Mouse (Mus musculus): ENCODE data around the gene Dnajc6. TPM values are rescaled to one million over a fixed set of nuclear protein-coding genes. Genes with fewer than 3 reads are reported as not detected.
A peak's percentile ranks its signal among the peaks of the same experiment; 100 is the strongest.

Dnajc6 gene
- polyA plus RNA-seq, 1 experiment from 2014 or later = 1.7 TPM

- no peak overlapping the region for H3K9ac ChIP-seq
Observed at GRCm38 (mm10) chr4:101648745-101649144, 152.3 kb downstream of the Dnajc6 start.

GRCm38 (mm10) chr4:101650961-101651360, 154.5 kb downstream of the Dnajc6 start:
- Histone ChIP-seq H3K4me3 (replicated peaks) (no peak overlapping the region), H3K9ac (no peak overlapping the region), H3K4me2 (no peak overlapping the region), H3K36me3 (0 out of 2 replicates have a peak, but pooled peaks cover 5% of the 10 kb centered on the region), H3K27ac (no peak overlapping the region), H3K9me3 (no peaks in the 10 kb centered on the region), H3K4me1 (peaks cover 6% of the 10 kb centered on the region; the same call in 1 of the 2 replicates), H3K27me3 (replicated peaks) (no peaks in the 10 kb centered on the region)
- no peak for ATAC-seq (ENCODE audit: insufficient read depth, low FRiP score, low read depth)
- WGBS = 90% methylated on average over 2 of the region's 2 CpGs

More at GRCm38 (mm10) chr4:101648745-101649144, 152.3 kb downstream of the Dnajc6 start:
- ATAC-seq (ENCODE audit: insufficient read depth, low FRiP score, low read depth) = no peak
- WGBS = 59% methylated on average over 1 of the region's 1 CpGs
- H3K27ac ChIP-seq = 0 out of 2 replicates have a peak overlapping the region, but pooled peaks have one; percentile 91
- peaks cover 6% of the 10 kb centered on the region; the same call in 1 of the 2 replicates for H3K4me1 ChIP-seq
- H3K36me3 ChIP-seq = no peaks in the 10 kb centered on the region
- H3K4me3 ChIP-seq (replicated peaks) = peak overlapping the region; percentile 79
- no peaks in the 10 kb centered on the region for H3K27me3 ChIP-seq (replicated peaks)
- peak overlapping the region; percentile 55 for H3K4me2 ChIP-seq
- no peaks in the 10 kb centered on the region for H3K9me3 ChIP-seq

DNA sequence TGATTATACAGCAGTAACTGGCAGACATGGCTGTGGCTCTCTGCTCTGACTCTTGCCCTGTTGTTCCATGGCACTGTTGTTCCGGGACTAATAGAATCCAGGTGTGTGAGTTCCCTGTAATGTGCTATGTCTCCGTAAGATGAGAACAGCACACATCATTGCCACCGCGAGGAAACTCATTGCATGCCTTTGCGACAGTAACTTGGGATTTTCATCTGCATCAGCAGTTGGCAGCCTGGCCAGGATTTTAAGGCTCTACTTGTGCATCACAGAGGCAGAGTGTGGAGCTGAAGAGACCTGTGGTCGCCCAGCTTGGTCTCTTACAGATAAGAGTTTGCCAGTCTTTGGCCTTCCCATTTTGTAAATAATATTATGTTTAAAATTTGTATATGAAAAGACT, 157.8 kb downstream of the Dnajc6 start:
- Histone ChIP-seq H3K4me3 (replicated peaks) (no peak overlapping the region), H3K27ac (no peak overlapping the region), H3K4me2 (no peak overlapping the region), H3K27me3 (replicated peaks) (no peaks in the 10 kb centered on the region), H3K4me1 (peaks cover under 1% of the 10 kb centered on the region; the same call in 1 of the 2 replicates), H3K9me3 (no peaks in the 10 kb centered on the region), H3K36me3 (peaks cover 11% of the 10 kb centered on the region; the same call in 1 of the 2 replicates), H3K9ac (no peak overlapping the region)
- WGBS = 84% methylated on average over 6 of the region's 6 CpGs
- ATAC-seq (ENCODE audit: insufficient read depth, low FRiP score, low read depth) = no peak

DNA sequence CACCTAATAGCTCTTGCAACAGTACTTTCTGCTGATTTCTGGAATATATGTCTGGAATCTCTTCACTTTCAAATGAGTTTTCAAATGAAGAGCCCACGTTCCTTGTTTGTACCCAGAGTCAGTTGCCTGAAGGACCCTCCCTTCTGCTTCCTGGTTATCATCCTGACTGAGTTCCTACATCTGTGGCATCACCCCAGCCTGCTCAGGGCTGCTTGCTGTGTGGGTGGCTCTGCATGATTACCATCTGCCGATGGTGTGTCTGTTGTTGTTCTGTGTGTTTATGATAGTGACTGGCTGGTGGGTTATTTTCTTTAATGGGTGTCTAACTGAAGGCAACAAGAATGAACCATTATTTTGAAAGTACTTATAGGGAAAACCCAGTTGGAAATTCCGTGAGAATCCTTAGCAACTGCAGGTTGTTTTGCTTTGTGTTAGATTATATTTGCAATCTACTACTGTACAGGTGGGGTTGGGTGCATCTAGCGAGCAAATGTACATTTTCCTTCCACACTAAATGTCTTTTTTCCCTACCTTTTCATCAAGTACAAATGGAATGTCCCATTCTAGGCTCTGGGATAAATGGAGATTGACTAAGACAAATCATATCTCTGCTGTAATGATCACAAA, 158.5 kb downstream of the Dnajc6 start:
- Histone ChIP-seq H3K4me3 (replicated peaks) (no peak overlapping the region), H3K36me3 (peaks cover 17% of the 10 kb centered on the region), H3K27ac (no peak overlapping the region), H3K9me3 (no peaks in the 10 kb centered on the region), H3K4me1 (no peaks in the 10 kb centered on the region), H3K9ac (no peak overlapping the region), H3K4me2 (no peak overlapping the region), H3K27me3 (replicated peaks) (no peaks in the 10 kb centered on the region)
- ATAC-seq (ENCODE audit: insufficient read depth, low FRiP score, low read depth) = peak; percentile 90
- WGBS = 81% methylated on average over 4 of the region's 4 CpGs

DNA sequence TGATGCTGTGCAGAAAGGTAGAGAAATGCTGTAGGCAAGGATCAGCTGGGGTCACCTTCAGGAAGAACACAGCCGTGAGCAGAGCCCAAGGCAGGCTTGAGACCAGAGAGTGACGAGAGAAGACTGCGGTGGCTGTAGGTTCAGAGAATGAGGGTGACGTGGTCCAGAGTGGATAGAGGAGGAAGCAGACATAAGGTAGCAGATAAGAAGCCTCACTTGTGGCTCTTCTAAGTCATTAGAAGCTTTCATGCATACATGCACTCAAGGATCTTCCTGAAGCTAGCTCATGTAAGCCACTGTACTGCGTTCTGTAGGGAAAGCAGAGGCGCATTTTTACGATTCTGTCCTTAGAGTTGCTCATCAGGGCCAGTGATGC, 159.0 kb downstream of the Dnajc6 start:
- no peak overlapping the region for H3K4me2 ChIP-seq
- no peak overlapping the region for H3K27ac ChIP-seq
- WGBS = 85% methylated on average over 7 of the region's 7 CpGs
- no peak overlapping the region for H3K9ac ChIP-seq
- no peak overlapping the region for H3K4me3 ChIP-seq (replicated peaks)
- H3K36me3 ChIP-seq = peaks cover 17% of the 10 kb centered on the region
- peak; percentile 37; the same call in 1 of the 2 replicates for ATAC-seq (ENCODE audit: insufficient read depth, low FRiP score, low read depth)
- no peaks in the 10 kb centered on the region for H3K9me3 ChIP-seq
- no peaks in the 10 kb centered on the region for H3K27me3 ChIP-seq (replicated peaks)
- H3K4me1 ChIP-seq = no peaks in the 10 kb centered on the region

DNA sequence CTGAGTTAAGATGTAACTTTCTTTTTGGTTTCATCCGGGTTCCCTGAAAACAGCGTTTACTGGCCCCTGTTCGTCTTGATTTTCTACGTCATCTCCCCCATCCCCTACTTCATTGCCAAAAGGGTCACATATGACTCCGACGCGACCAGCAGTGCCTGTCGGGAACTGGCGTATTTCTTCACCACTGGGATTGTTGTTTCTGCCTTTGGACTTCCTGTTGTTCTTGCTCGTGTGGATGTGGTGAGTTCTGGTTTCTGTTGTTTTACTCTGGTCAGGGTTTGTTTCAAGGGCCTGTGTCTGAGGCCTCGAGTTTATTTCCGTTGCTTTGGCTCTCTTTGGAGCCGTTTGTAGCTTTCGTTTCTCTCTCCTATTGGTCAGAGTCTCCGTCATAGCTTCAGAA, 159.6 kb downstream of the Dnajc6 start:
- Histone ChIP-seq H3K27ac (no peak overlapping the region), H3K4me2 (no peak overlapping the region), H3K27me3 (replicated peaks) (no peaks in the 10 kb centered on the region), H3K4me3 (replicated peaks) (no peak overlapping the region), H3K9me3 (no peaks in the 10 kb centered on the region), H3K9ac (no peak overlapping the region), H3K36me3 (peaks cover 17% of the 10 kb centered on the region), H3K4me1 (no peaks in the 10 kb centered on the region)
- ATAC-seq (ENCODE audit: insufficient read depth, low FRiP score, low read depth) = no peak
- 88% methylated on average over 15 of the region's 15 CpGs for WGBS

GRCm38 (mm10) chr4:101656956-101657570, 160.6 kb downstream of the Dnajc6 start:
- ATAC-seq (ENCODE audit: insufficient read depth, low FRiP score, low read depth) = no peak
- Histone ChIP-seq H3K27me3 (replicated peaks) (no peaks in the 10 kb centered on the region), H3K4me1 (no peaks in the 10 kb centered on the region), H3K36me3 (peaks cover 21% of the 10 kb centered on the region), H3K4me2 (no peak overlapping the region), H3K27ac (no peak overlapping the region), H3K4me3 (replicated peaks) (no peak overlapping the region), H3K9me3 (no peaks in the 10 kb centered on the region), H3K9ac (no peak overlapping the region)
- 37% methylated on average over 6 of the region's 6 CpGs for WGBS

GRCm38 (mm10) chr4:101664160-101664750, 167.8 kb downstream of the Dnajc6 start:
- no peak overlapping the region for H3K4me3 ChIP-seq (replicated peaks)
- no peak overlapping the region for H3K4me2 ChIP-seq
- no peak overlapping the region for H3K9ac ChIP-seq
- peaks cover 22% of the 10 kb centered on the region for H3K36me3 ChIP-seq
- H3K4me1 ChIP-seq = no peaks in the 10 kb centered on the region
- no peaks in the 10 kb centered on the region for H3K27me3 ChIP-seq (replicated peaks)
- H3K9me3 ChIP-seq = no peaks in the 10 kb centered on the region
- ATAC-seq (ENCODE audit: insufficient read depth, low FRiP score, low read depth) = no peak
- WGBS = 70% methylated on average over 9 of the region's 9 CpGs
- H3K27ac ChIP-seq = no peak overlapping the region

- Histone ChIP-seq H3K36me3 (peaks cover 17% of the 10 kb centered on the region), H3K4me1 (no peaks in the 10 kb centered on the region), H3K9me3 (no peaks in the 10 kb centered on the region), H3K27me3 (replicated peaks) (no peaks in the 10 kb centered on the region), H3K4me2 (no peak overlapping the region), H3K4me3 (replicated peaks) (no peak overlapping the region), H3K27ac (no peak overlapping the region), H3K9ac (no peak overlapping the region)
- 93% methylated on average over 4 of the region's 4 CpGs for WGBS
- ATAC-seq (ENCODE audit: insufficient read depth, low FRiP score, low read depth) = no peak
Observed at GRCm38 (mm10) chr4:101664766-101665165, 168.3 kb downstream of the Dnajc6 start.

DNA sequence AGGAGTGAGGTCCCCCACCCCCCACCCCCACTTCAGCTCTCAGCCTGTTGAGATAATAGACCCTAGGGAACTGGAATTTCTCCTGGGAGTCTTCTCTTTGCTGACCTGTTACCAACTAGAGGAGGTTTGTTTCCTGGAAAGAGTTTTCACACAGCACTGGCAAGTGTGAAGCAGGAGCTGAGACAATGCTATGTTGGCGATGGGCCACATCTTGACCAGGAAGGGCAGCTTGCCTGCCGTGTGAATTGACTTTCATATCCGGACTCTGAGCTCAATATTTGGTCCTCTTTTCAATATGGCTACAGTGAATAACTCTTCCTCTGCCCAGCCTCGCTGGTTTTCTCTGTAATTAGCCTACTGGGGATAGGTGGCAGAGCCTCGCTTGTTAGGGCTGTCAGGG, 172.7 kb downstream of the Dnajc6 start:
- Histone ChIP-seq H3K9ac (no peak overlapping the region), H3K4me3 (replicated peaks) (no peak overlapping the region)

DNA sequence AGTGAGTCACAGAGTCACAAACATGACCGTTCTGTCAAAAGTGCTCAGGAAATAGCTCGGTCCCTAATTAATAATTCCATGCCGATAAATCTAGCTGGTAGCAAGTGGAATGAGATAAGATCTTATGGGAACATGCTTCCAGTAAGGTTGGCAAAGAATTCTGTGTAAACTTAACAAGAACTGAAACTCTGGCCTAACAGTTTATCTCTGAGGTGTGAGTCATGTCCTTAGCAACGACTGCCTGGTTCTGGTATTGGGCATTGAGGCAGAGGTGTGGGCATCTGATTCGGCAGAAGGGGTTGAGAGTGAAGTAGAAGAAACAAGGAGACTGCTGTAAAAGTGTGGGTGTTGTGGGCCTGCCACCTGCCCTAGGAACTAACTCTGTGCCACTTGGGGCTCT, 173.4 kb downstream of the Dnajc6 start:
- 72% methylated on average over 5 of the region's 5 CpGs for WGBS
- Histone ChIP-seq H3K9me3 (no peaks in the 10 kb centered on the region), H3K27ac (no peak overlapping the region), H3K4me1 (no peaks in the 10 kb centered on the region), H3K4me2 (no peak overlapping the region), H3K36me3 (no peaks in the 10 kb centered on the region), H3K4me3 (replicated peaks) (no peak overlapping the region), H3K9ac (no peak overlapping the region), H3K27me3 (replicated peaks) (no peaks in the 10 kb centered on the region)
- ATAC-seq (ENCODE audit: insufficient read depth, low FRiP score, low read depth) = no peak

More for the DNA sequence above, 172.7 kb downstream of the Dnajc6 start:
- no peaks in the 10 kb centered on the region for H3K27me3 ChIP-seq (replicated peaks)
- 65% methylated on average over 5 of the region's 5 CpGs for WGBS
- H3K27ac ChIP-seq = no peak overlapping the region
- H3K4me1 ChIP-seq = no peaks in the 10 kb centered on the region
- H3K36me3 ChIP-seq = no peaks in the 10 kb centered on the region; the same call in 1 of the 2 replicates
- ATAC-seq (ENCODE audit: insufficient read depth, low FRiP score, low read depth) = no peak
- no peaks in the 10 kb centered on the region for H3K9me3 ChIP-seq
- no peak overlapping the region for H3K4me2 ChIP-seq

- peak; percentile 66; the same call in 1 of the 2 replicates for ATAC-seq (ENCODE audit: insufficient read depth, low FRiP score, low read depth)
- H3K4me2 ChIP-seq = no peak overlapping the region
Observed at GRCm38 (mm10) chr4:101674790-101675189, 178.3 kb downstream of the Dnajc6 start.

More at GRCm38 (mm10) chr4:101674790-101675189, 178.3 kb downstream of the Dnajc6 start:
- H3K27ac ChIP-seq = no peak overlapping the region
- H3K9ac ChIP-seq = no peak overlapping the region
- no peaks in the 10 kb centered on the region for H3K27me3 ChIP-seq (replicated peaks)
- WGBS = 62% methylated on average over 5 of the region's 5 CpGs
- H3K36me3 ChIP-seq = no peaks in the 10 kb centered on the region
- no peaks in the 10 kb centered on the region for H3K9me3 ChIP-seq
- no peak overlapping the region for H3K4me3 ChIP-seq (replicated peaks)
- H3K4me1 ChIP-seq = no peaks in the 10 kb centered on the region

Data from stomach, embryonic 15.5 days (tissue).